Mouse (Mus musculus) left cerebral cortex, postnatal 36 days (tissue): Measurements from ENCODE around the gene Gmpr. TPM values are rescaled to one million over a fixed set of nuclear protein-coding genes. Genes with fewer than 3 reads are reported as not detected.

Source experiments
- DNase-seq, 2 experiments: peaks; one replicate each; pipeline ENCODE4 v3.0.0; 2021 to 2022; ENCODE audit warnings: low spot score in 2 of 2, mixed read lengths in 1 of 2
- intact Hi-C: fragments of 180-260 bp; cut with DNase I; formaldehyde crosslinking; loops from one replicate; pipeline ENCODE4 v1.15.1; 2025
- total RNA-seq, 2 experiments: library from RNA; stranded (reverse); gene quantifications; 2 replicates each; pipeline ENCODE4 v1.2.3; 2021

Gene Gmpr
- total RNA-seq, 2 experiments from 2014 or later = 46.6 to 55.4 TPM

GRCm38 (mm10) chr13:45499391-45499790 is 7.9 kb upstream of the Gmpr start:
- DNase-seq = no peak
- intact Hi-C loops = no loop called here

DNA sequence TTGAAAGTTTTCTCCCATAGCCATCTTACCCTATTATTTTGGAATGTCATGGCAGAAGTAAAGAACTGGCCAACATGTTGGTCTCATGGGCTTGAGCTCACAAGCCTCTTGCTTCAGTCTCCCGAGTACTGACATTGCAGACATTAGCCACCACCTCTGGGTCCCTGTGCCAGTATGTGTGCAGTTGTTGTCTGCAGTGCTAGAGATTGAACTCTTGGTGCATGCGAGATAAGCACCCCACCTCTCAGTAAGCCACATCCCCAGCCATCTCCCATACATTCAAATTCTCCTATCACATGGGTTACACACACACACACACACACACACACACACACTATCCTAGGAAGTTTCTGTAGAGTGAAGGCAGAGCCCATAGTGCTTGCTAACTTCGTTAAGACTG is 7.3 kb upstream of the Gmpr start:
- intact Hi-C loops = no loop called here
- DNase-seq = no peak

DNA sequence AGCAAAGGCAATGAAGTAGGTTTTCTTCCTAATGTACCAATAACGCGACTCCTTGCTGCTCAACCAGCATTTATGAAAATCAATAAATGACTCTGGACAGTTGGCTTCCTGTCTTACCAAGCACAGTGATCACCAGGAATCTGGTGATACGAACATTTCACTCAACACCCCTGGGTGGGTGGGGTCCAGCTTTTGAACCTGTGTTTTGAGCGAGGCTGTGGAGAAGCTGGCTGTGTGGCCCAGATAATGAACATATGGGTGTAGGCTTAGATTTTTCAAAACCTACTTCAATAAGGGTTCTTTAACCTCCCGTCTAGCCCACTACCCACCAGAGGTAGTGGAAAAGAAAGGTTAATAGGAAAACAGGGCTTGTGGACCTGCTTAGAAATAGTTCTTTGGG is 4.5 kb upstream of the Gmpr start:
- no peak for DNase-seq
- intact Hi-C loops = no loop called here

GRCm38 (mm10) chr13:45505546-45505945 is 1.7 kb upstream of the Gmpr start:
- intact Hi-C loops = no loop called here
- DNase-seq = no peak

DNA sequence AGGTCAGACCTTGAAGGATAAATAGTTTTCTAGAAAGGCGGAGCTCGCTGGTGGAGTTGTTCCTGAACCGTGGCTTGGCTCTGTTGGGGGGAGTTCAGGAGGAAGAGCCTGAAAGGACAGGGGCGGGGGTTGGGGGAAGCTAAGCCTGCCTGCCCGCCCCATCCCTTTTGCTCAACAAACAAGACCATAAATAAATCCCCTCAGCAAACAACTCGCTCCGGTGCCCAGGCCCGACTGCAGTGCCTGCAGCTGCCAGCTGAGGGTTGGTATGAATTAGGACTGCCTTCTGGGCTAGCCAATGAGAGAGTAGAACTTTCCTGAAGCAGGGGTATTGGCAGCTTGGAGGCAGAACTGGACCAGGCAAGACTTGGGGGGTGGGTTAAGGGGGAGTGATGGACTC is 1.3 kb downstream of the Gmpr start:
- DNase-seq = peak; percentile 65 to 74
- intact Hi-C loops = no loop called here

DNA sequence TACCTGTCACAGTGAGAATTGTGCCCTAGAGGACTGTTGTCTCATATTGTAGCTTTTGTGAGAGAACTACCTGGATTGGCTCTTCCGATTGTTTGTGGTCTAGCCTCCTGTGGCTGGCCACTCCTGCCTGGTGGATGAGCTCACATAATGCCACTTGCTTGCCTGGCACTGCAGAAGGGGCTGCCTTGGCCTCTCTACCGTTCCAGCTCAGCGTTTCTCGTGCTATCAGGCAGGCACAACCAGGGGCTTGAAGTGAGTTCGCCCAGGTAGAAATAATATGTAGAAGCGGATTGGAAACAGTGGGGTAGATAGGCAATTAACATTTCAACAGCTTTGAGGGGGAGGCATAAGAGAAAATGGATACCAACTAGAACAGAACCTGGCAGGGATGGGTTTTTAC is 2.1 kb downstream of the Gmpr start:
- intact Hi-C loops = no loop called here
- no peak for DNase-seq

DNA sequence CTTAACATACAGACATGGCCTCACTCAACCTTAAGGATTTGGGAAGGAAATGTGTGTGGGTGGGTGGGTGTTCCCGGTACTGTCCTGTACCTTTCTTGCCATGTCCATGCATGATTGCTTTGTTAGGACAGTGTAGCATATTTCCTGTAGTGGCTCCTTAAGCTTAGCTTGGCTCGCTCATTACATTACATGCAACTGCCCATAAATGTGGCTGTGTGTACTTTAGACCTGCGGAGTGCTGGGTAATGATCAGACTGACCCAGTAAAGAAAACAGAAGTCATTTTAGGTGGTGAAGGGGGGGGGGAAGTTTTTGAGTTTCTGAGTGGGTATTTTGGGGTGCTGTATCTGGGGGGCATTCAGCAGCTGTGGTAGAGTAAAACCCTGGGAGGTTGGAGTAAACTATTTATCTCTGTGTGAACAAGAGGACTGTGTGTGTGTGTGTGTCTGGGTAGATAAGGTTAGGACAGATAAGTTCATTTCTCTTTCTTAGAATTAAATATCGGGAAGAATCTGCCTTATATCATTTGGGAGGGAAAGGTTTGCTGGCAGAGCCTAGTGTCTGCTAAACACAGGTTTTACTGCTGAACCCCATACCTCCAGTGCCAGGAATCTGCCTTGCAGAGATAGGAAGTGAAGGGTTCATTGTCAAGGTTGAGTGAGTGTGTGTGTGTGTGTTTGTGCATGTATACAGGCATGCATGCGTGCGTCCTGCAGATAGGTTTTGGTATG is 4.6 kb downstream of the Gmpr start:
- intact Hi-C loops = no loop called here
- no peak for DNase-seq

DNA sequence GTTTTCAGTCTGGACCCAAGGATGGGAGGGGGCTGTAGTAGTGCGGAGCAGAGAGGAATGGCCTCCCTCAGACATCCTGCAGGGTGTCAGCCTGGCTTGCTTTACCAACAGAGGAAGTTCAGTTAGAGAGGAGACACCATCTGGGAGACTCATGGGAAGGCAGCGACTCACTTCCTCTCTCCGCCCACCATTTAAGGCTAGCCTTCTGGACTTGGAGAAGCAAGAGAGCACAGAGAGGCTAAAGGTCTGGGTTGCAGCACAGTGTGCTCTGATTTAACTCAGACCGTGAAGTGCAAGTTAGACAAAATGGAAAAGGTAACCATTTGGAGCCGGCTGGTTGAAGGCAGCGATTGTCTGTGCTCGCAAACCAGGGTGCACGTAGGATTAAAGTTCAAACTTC is 5.3 kb downstream of the Gmpr start:
- no peak for DNase-seq
- intact Hi-C loops = no loop called here

- no peak for DNase-seq
- intact Hi-C loops = no loop called here
Measured at GRCm38 (mm10) chr13:45513009-45513984, 6.1 kb downstream of the Gmpr start.

- DNase-seq = no peak
- intact Hi-C loops = no loop called here
Measured at GRCm38 (mm10) chr13:45514115-45514514, 6.9 kb downstream of the Gmpr start.

- no peak for DNase-seq
- intact Hi-C loops = no loop called here
Measured at GRCm38 (mm10) chr13:45514832-45515422, 7.7 kb downstream of the Gmpr start.

- no peak for DNase-seq
- intact Hi-C loops = no loop called here
Measured at GRCm38 (mm10) chr13:45516501-45517393, 9.5 kb downstream of the Gmpr start.

- no peak for DNase-seq
- intact Hi-C loops = no loop called here
Measured at GRCm38 (mm10) chr13:45524305-45524704, 17.1 kb downstream of the Gmpr start.

- intact Hi-C loops = no loop called here
- DNase-seq = no peak
Measured at GRCm38 (mm10) chr13:45524791-45525435, 17.7 kb downstream of the Gmpr start.

- no peak for DNase-seq
- intact Hi-C loops = no loop called here
Measured at GRCm38 (mm10) chr13:45526230-45526629, 19.0 kb downstream of the Gmpr start.

DNA sequence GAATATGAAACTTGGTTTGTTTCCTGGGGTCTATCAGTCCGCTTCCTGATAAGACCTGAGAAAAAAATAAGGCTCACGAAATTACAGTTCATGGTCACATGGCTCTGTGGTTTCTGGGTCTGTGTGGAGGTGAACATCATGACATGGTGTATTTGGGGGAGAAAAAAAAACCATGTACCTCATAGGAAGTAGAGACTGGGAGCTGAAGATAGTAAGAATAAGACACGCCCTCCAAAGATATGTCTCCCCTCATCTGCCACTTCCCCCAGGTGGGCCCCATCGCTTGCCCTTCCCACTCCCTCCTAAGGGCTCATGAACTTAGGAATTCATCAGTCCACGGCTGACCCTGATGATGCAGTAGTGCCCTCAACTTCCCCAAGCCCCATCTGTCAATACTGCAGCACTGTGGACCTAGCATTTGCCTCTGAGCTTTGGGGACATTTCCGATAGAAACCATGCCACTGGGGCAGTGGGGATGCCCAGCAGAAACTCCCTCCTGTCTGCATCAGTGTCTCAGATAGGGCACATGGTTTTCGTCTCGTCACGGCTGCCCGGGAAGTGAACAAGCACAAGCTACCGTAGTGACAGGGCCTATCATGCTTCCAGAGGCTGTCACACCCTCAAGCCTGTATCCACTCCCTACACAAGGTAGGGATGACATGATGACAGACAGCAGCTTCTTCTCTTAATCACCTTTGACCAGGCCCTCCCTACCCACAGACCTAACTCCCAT is 20.2 kb downstream of the Gmpr start:
- intact Hi-C loops = no loop called here
- DNase-seq = no peak

DNA sequence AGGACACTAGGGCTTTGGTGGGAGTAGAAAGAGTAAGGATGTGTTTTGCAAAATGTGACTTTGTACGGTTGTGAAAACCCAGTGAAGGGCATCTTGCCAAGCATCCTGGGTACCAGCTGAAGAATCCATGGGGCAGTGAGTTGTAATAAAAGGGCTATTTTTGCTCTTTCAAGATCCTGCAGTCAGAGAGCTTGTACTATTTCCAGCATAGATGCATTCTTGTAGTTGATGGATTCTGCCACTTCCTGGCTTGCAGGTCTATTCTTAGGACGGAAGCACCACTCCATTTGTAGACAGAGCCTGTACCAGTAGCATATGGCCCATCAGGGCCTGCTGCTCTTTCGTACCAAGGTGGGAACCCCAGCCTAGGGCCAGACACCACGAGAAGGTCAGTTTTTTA is 21.5 kb downstream of the Gmpr start:
- DNase-seq = no peak
- intact Hi-C loops = no loop called here

- DNase-seq = peak in 1 of 2 experiments; percentile 51
- intact Hi-C loops = no loop called here
Measured at GRCm38 (mm10) chr13:45530754-45531153, 23.5 kb downstream of the Gmpr start.
